Mouse (Mus musculus) lung, adult 2 months (tissue): ENCODE measurements around the gene Dgkd. TPM values are rescaled to one million over a fixed set of nuclear protein-coding genes. Genes with fewer than 3 reads are reported as not detected.
"Not testable (repeated sequence)": the region's sequence is repeated elsewhere in the genome, so short reads cannot be mapped to it uniquely, and the experiment has no call there.

Experiments used
- DNase-seq: peaks from one replicate; pipeline ENCODE4 v3.0.0; 2022
- H3K4me1 ChIP-seq: fragments of 200-500 bp; 2 replicates; pipeline ENCODE4 v1.6.1; 2011; ENCODE audit warnings: low read length; ENCODE audit not compliant: control insufficient read depth, insufficient read depth
- H3K4me3 ChIP-seq: fragments of 200-500 bp; replicated peaks from 2 replicates; pipeline ENCODE3; 2011; ENCODE audit warnings: low read depth, mild to moderate bottlenecking, control low read depth, low read length; ENCODE audit errors: extremely low read depth
- CTCF ChIP-seq: fragments of 200-500 bp; IDR thresholded peaks from 2 replicates; pipeline ENCODE4 v1.5.1; 2011; ENCODE audit warnings: mild to moderate bottlenecking, low read length, control low read depth; ENCODE audit not compliant: insufficient read depth
- POLR2A ChIP-seq: fragments of 200-500 bp; IDR thresholded peaks from 2 replicates; pipeline ENCODE4 v1.6.1; 2011; ENCODE audit warnings: low read depth, mild to moderate bottlenecking, control low read depth, low read length, borderline replicate concordance; ENCODE audit errors: extremely low read depth
- WGBS: fragments of 180-500 bp; shearing (Covaris S2); methylation state at CpG from one replicate; pipeline ENCODE4 v1.1.7; 2018; 5-methylcytosine and 5-hydroxymethylcytosine counted together
- polyA plus RNA-seq: library from polyadenylated mRNA; depleted of rRNA; stranded (reverse); fragments of >200 nt; gene quantifications from 2 replicates; pipeline ENCODE4 v1.2.3, GENCODE M21; 2012; rRNA removed

Dgkd gene
- 28.5 and 36.9 TPM in 2 replicates for polyA plus RNA-seq

DNA sequence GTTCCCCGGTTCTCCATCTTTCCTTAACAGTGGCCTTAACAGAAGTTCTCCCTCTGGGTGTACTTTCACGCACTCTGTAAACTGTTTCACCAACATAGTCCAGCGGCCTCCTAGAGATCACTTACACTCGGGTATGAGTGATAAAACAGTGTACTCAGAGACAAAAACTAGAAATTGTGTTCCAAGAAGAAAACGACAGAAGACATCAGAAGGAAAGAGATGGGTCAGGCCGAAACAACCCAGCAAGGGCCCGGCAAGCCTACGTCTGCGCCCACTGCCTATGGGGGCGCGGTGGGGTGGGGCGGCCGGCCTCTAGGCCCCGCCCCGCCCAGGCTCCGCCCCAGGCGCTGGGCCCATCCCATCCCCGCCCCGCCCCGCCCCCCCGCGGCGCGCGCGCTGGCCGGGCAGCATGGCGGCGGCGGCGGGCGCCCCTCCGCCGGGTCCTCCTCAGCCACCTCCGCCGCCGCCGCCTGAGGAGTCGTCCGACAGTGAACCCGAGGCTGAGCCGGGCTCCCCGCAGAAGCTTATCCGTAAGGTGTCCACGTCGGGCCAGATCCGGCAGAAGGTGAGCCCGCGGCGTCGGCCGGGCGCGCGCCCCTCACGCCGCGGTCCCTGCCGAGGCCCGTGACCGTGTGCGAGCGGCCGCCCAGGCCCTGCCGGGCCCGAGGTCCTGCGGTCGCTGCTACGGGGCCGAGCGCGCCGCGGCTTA, at the start of gene Dgkd:
TSS of gene Dgkd (plus strand) at position 396 of the 709 bp plus-strand sequence.
- WGBS: under 1% methylated on average over 73 of the region's 74 CpGs
- Histone ChIP-seq H3K4me1 (peaks cover 15% of the 10 kb centered on the region), H3K4me3 (peak within 1 kb of the TSS; percentile 91)
- peak; percentile 65 for DNase-seq
- TF ChIP-seq POLR2A: peak; percentile 66; the same call in 1 of the 2 replicates
- no peak for TF ChIP-seq CTCF

- 67% methylated on average over 6 of the region's 6 CpGs for WGBS
- no peaks in the 10 kb centered on the region for H3K4me1 ChIP-seq
- H3K4me3 ChIP-seq: no peak within 1 kb of the TSS
- DNase-seq: no peak
- TF ChIP-seq POLR2A (no peak), CTCF (no peak)
Observed at GRCm38 (mm10) chr1:87803576-87803975, 49.5 kb upstream of the Dgkd start, which contains the start of gene Sag. Gene Sag, plus strand, starts transcription at chr1:87803680.

- 95% methylated on average over 1 of the region's 1 CpGs for WGBS
- TF ChIP-seq CTCF (no peak), POLR2A (no peak)
- no peak overlapping the region for H3K4me3 ChIP-seq
- no peak for DNase-seq
- H3K4me1 ChIP-seq: no peaks in the 10 kb centered on the region
Observed at GRCm38 (mm10) chr1:87807751-87808150, 45.3 kb upstream of the Dgkd start.

DNA sequence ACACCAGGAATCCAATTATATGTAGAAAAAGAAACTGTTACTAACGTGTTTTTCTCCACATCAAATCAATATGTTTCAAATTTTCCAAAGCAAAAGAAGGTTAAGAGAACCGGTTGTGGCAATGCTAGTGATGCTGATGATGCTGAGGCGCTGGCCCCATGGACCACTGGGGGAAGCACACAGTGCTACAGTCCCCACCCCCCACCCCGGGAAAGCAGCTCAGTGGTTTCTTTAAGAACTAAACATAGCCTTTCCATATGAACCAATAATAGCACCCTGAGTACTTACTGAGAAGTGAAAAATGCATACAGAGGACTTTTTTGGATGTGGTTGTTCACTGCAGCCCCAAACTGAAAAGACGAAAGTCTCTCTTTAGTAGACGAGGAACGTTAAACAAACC, 41.7 kb upstream of the Dgkd start:
- no peak for DNase-seq
- Histone ChIP-seq H3K4me3 (no peak overlapping the region), H3K4me1 (peaks cover 2% of the 10 kb centered on the region; the same call in 1 of the 2 replicates)
- WGBS: 77% methylated on average over 7 of the region's 7 CpGs
- TF ChIP-seq CTCF: no peak
- TF ChIP-seq POLR2A: no peak

DNA sequence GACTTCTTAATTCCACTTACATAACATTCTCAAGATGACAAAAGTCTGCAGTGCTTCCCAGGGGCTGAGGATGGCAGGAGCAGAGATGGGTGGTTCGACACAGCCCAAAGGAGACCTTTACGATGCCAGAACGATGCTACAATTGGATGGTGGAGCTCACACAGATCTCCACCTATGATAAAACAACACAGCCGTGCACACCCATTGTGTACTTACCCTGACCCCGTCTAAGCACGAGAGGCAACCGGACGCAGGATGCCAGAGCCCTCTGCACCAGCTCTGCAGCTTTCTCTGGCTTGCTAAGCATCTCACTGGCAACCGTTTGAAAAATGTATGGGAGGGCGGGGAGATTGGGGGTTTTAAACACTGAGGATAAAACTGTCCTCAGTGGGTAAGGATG, 41.0 kb upstream of the Dgkd start:
- TF ChIP-seq CTCF (no peak), POLR2A (no peak)
- no peak for DNase-seq
- 57% methylated on average over 10 of the region's 10 CpGs for WGBS
- peaks cover 2% of the 10 kb centered on the region; the same call in 1 of the 2 replicates for H3K4me1 ChIP-seq
- no peak overlapping the region for H3K4me3 ChIP-seq

GRCm38 (mm10) chr1:87813155-87813554, 39.9 kb upstream of the Dgkd start:
- H3K4me1 ChIP-seq: peaks cover 2% of the 10 kb centered on the region; the same call in 1 of the 2 replicates
- H3K4me3 ChIP-seq: no peak overlapping the region
- TF ChIP-seq CTCF (no peak), POLR2A (no peak)
- no peak for DNase-seq
- 70% methylated on average over 6 of the region's 6 CpGs for WGBS

- WGBS: 43% methylated on average over 7 of the region's 7 CpGs
- no peak overlapping the region for H3K4me3 ChIP-seq
- DNase-seq: no peak
- H3K4me1 ChIP-seq: peaks cover 2% of the 10 kb centered on the region; the same call in 1 of the 2 replicates
- TF ChIP-seq POLR2A: no peak
- TF ChIP-seq CTCF: no peak
Observed at GRCm38 (mm10) chr1:87813681-87814080, 39.4 kb upstream of the Dgkd start.

- no peak for TF ChIP-seq CTCF
- TF ChIP-seq POLR2A: no peak
- H3K4me1 ChIP-seq: no peaks in the 10 kb centered on the region
- no peak for DNase-seq
- H3K4me3 ChIP-seq: no peak overlapping the region
- WGBS: 86% methylated on average over 10 of the region's 10 CpGs
Observed at GRCm38 (mm10) chr1:87824420-87824995, 28.6 kb upstream of the Dgkd start.

DNA sequence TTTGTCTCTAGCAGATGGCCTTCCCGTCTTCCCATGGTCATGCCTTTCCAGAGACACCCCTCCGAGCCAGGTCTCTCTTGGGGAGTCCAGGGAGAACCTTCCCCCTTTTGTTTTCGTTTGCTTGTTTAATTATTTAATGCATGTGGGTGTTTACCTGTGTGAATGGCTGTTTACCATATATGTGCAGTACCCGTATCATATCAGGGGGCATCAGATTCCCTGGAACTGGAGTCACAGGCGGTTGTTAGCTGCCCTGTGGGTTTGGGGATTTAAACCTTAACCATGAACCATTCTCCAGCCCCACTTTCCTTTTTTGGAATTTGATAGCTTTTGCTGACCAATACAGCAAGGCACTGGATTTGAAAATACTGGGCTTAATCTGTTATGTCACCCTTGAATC, 27.8 kb upstream of the Dgkd start:
- Histone ChIP-seq H3K4me3 (no peak overlapping the region), H3K4me1 (no peaks in the 10 kb centered on the region)
- WGBS: 86% methylated on average over 5 of the region's 5 CpGs
- TF ChIP-seq POLR2A: no peak
- TF ChIP-seq CTCF: no peak
- DNase-seq: no peak

- no peak for DNase-seq
- no peaks in the 10 kb centered on the region for H3K4me1 ChIP-seq
- 88% methylated on average over 6 of the region's 6 CpGs for WGBS
- no peak overlapping the region for H3K4me3 ChIP-seq
- TF ChIP-seq CTCF (no peak), POLR2A (no peak)
Observed at GRCm38 (mm10) chr1:87825991-87826390, 27.1 kb upstream of the Dgkd start.

- DNase-seq: no peak
- Histone ChIP-seq H3K4me1 (no peaks in the 10 kb centered on the region), H3K4me3 (no peak overlapping the region)
- WGBS: 81% methylated on average over 2 of the region's 2 CpGs
- no peak for TF ChIP-seq POLR2A
- no peak for TF ChIP-seq CTCF
Observed at GRCm38 (mm10) chr1:87826474-87826873, 26.6 kb upstream of the Dgkd start.

- DNase-seq, H3K4me3 ChIP-seq, H3K4me1 ChIP-seq: not testable (repeated sequence)
- WGBS: 89% methylated on average over 1 of the region's 1 CpGs
Observed at GRCm38 (mm10) chr1:87827476-87827875, 25.6 kb upstream of the Dgkd start.
